Mouse (Mus musculus) MEL (cell line): ENCODE measurements at regions not wholly inside any gene's neighbourhood (a gene's known extent, or its start where the extent isn't known, plus 50 kb on each side); places are given as distances from the start of the nearest gene placed in this dataset.

ENCODE experiments used
- MAFK ChIP-seq: IDR thresholded peaks from 2 replicates; pipeline ENCODE4 v1.6.1; 2011; ENCODE audit warnings: low read depth, mild to moderate bottlenecking, low read length, improper control_type of control experiment, borderline replicate concordance
- MAX ChIP-seq: IDR thresholded peaks from 2 replicates; pipeline ENCODE4 v1.6.1; 2011; ENCODE audit warnings: low read length, improper control_type of control experiment
- POLR2A ChIP-seq, 2 experiments: IDR thresholded peaks; 2 replicates each; pipeline ENCODE4 v1.6.1; 2011 to 2012; ENCODE audit warnings: low read length in 2 of 2, mild to moderate bottlenecking in 2 of 2, control low read depth in 1 of 2, improper control_type of control experiment in 1 of 2, low read depth in 1 of 2, moderate library complexity in 1 of 2; ENCODE audit not compliant: control insufficient read depth in 1 of 2, insufficient read depth in 1 of 2, poor library complexity in 1 of 2

GRCm38 (mm10) chr7:68610499-68610898 is 138.5 kb downstream of the Arrdc4 start:
- TF ChIP-seq POLR2A (IDR thresholded peaks at IDR 0.05; ENCODE audit: control insufficient read depth in 1 of 2, insufficient read depth in 1 of 2, low read depth in 1 of 2, low read length in 2 of 2, poor library complexity in 1 of 2) (no peak), MAFK (no peak), MAX (no peak)
